Mouse (Mus musculus) testis, adult 2 months (tissue): ENCODE results near the gene Gm17087.

ENCODE experiments used
- CTCF ChIP-seq: fragments of 200-500 bp; IDR thresholded peaks from 2 replicates; pipeline ENCODE4 v1.5.1; 2012; ENCODE audit warnings: low read depth, mild to moderate bottlenecking, inconsistent platforms, low read length, moderate library complexity; ENCODE audit not compliant: control insufficient read depth, insufficient read depth, insufficient replicate concordance
- POLR2A ChIP-seq: fragments of 200-500 bp; IDR thresholded peaks from 2 replicates; pipeline ENCODE4 v1.6.1; 2012; ENCODE audit warnings: low read depth, mild to moderate bottlenecking, inconsistent platforms, low read length, moderate library complexity; ENCODE audit not compliant: control insufficient read depth

- TF ChIP-seq POLR2A = no peak
- TF ChIP-seq CTCF = no peak
Measured at GRCm38 (mm10) chr17:8524387-8525165, 42.2 kb downstream of the Gm17087 start.
